Mouse (Mus musculus): Measurements from ENCODE around the gene Hes5.

The Hes5 gene

DNA sequence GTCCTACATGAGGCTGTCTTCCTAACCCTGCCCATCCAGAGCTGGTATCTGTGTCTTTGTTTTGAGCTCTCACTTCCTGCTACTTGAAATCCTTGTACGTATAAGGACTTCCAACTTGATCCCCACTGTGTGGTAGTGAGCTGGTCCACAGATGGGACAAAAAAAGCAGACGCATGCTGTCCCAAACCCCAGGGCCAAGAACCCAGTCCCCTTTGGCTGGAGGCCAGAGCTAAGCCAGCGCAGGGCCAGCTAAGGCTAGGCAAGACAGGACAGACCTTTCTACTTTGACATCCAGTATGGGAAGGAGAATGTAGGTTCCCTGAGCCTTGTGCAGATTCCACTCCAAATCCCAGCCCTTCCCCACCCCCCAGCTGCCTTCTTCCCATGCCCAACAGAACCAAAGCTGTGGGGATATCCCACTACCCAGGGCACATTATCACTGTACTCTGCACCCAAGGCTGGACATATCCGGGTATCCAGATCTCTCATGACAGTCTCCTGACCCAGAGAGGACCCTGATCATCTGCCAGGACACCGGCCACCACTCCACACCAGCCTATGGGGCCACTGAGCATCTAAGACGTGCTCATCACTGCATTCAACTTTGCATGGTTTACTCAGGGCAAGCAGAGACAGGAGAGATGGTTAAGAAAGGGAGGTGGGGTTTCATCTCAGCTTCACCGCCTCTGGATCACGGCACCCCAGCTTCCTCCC, 50.7 kb downstream of the Hes5 start:
- no peak for DNase-seq (ENCODE audit: low spot score in 2 of 2)
